Mouse (Mus musculus): ENCODE measurements at regions not wholly inside any gene's neighbourhood (a gene's known extent, or its start where the extent isn't known, plus 50 kb on each side); places are given as distances from the start of the nearest gene placed in this dataset.
A peak's percentile ranks its signal among the peaks of the same experiment; 100 is the strongest.
"Not testable (repeated sequence)": the region's sequence is repeated elsewhere in the genome, so short reads cannot be mapped to it uniquely, and the experiment has no call there.

- no peaks in the 10 kb centered on the region for H3K27me3 ChIP-seq (replicated peaks)
- H3K9me3 ChIP-seq = no peaks in the 10 kb centered on the region
- no peak overlapping the region for H3K4me3 ChIP-seq (replicated peaks)
- H3K36me3 ChIP-seq = no peaks in the 10 kb centered on the region
- H3K27ac ChIP-seq = no peak overlapping the region
- H3K4me2 ChIP-seq = no peak overlapping the region
- H3K4me1 ChIP-seq = no peaks in the 10 kb centered on the region
- H3K9ac ChIP-seq = no peak overlapping the region
- ATAC-seq (ENCODE audit: insufficient read depth, low FRiP score, low read depth) = no peak
Measured at GRCm38 (mm10) chr14:47942671-47943070, 178.0 kb upstream of the Peli2 start.

- Histone ChIP-seq H3K9me3 (no peaks in the 10 kb centered on the region), H3K36me3 (no peaks in the 10 kb centered on the region), H3K4me1 (no peaks in the 10 kb centered on the region), H3K27me3 (replicated peaks) (no peaks in the 10 kb centered on the region), H3K27ac (no peak overlapping the region), H3K4me3 (replicated peaks) (no peak overlapping the region), H3K9ac (no peak overlapping the region), H3K4me2 (no peak overlapping the region)
- WGBS = 88% methylated on average over 1 of the region's 1 CpGs
- no peak for ATAC-seq (ENCODE audit: insufficient read depth, low FRiP score, low read depth)
Measured at GRCm38 (mm10) chr14:47944595-47944994, 176.0 kb upstream of the Peli2 start.

- ATAC-seq (ENCODE audit: insufficient read depth, low FRiP score, low read depth) = no peak
- Histone ChIP-seq H3K27ac (no peak overlapping the region), H3K4me3 (replicated peaks) (no peak overlapping the region), H3K36me3 (no peaks in the 10 kb centered on the region), H3K4me1 (no peaks in the 10 kb centered on the region), H3K4me2 (no peak overlapping the region), H3K9ac (no peak overlapping the region), H3K27me3 (replicated peaks) (no peaks in the 10 kb centered on the region), H3K9me3 (no peaks in the 10 kb centered on the region)
- WGBS = 78% methylated on average over 5 of the region's 5 CpGs
Measured at GRCm38 (mm10) chr14:47951041-47951440, 169.6 kb upstream of the Peli2 start.

GRCm38 (mm10) chr14:47958171-47958570, 162.5 kb upstream of the Peli2 start:
- Histone ChIP-seq H3K27me3 (replicated peaks) (no peaks in the 10 kb centered on the region), H3K9ac (no peak overlapping the region), H3K36me3 (no peaks in the 10 kb centered on the region), H3K9me3 (no peaks in the 10 kb centered on the region), H3K27ac (no peak overlapping the region), H3K4me3 (replicated peaks) (no peak overlapping the region), H3K4me2 (no peak overlapping the region), H3K4me1 (no peaks in the 10 kb centered on the region)
- WGBS = 68% methylated on average over 9 of the region's 9 CpGs
- no peak for ATAC-seq (ENCODE audit: insufficient read depth, low FRiP score, low read depth)

GRCm38 (mm10) chr14:47959366-47960280, 161.0 kb upstream of the Peli2 start:
- WGBS = 56% methylated on average over 12 of the region's 12 CpGs
- no peaks in the 10 kb centered on the region for H3K36me3 ChIP-seq
- no peak overlapping the region for H3K4me2 ChIP-seq
- no peak overlapping the region for H3K4me3 ChIP-seq (replicated peaks)
- H3K9ac ChIP-seq = no peak overlapping the region
- no peak overlapping the region for H3K27ac ChIP-seq
- no peaks in the 10 kb centered on the region for H3K27me3 ChIP-seq (replicated peaks)
- no peaks in the 10 kb centered on the region for H3K4me1 ChIP-seq
- no peak for ATAC-seq (ENCODE audit: insufficient read depth, low FRiP score, low read depth)
- H3K9me3 ChIP-seq = no peaks in the 10 kb centered on the region

GRCm38 (mm10) chr14:47964806-47965205, 155.8 kb upstream of the Peli2 start:
- not testable (repeated sequence) for H3K9ac ChIP-seq; H3K4me3 ChIP-seq (replicated peaks); H3K27ac ChIP-seq; ATAC-seq (ENCODE audit: insufficient read depth, low FRiP score, low read depth); H3K4me1 ChIP-seq; H3K27me3 ChIP-seq (replicated peaks); H3K9me3 ChIP-seq; H3K4me2 ChIP-seq; H3K36me3 ChIP-seq
- 81% methylated on average over 4 of the region's 4 CpGs for WGBS

- no peaks in the 10 kb centered on the region for H3K36me3 ChIP-seq
- no peaks in the 10 kb centered on the region for H3K9me3 ChIP-seq
- H3K27ac ChIP-seq = no peak overlapping the region
- no peak overlapping the region for H3K4me3 ChIP-seq (replicated peaks)
- no peak overlapping the region for H3K4me2 ChIP-seq
- no peak overlapping the region for H3K9ac ChIP-seq
- no peaks in the 10 kb centered on the region for H3K4me1 ChIP-seq
- H3K27me3 ChIP-seq (replicated peaks) = no peaks in the 10 kb centered on the region
- no peak for ATAC-seq (ENCODE audit: insufficient read depth, low FRiP score, low read depth)
- WGBS = 37% methylated on average over 1 of the region's 1 CpGs
Measured at GRCm38 (mm10) chr14:47969871-47970270, 150.8 kb upstream of the Peli2 start.

- H3K4me2 ChIP-seq; H3K36me3 ChIP-seq; H3K4me1 ChIP-seq; H3K27me3 ChIP-seq (replicated peaks); H3K4me3 ChIP-seq (replicated peaks); H3K9me3 ChIP-seq; ATAC-seq (ENCODE audit: insufficient read depth, low FRiP score, low read depth); H3K27ac ChIP-seq; H3K9ac ChIP-seq: not testable (repeated sequence)
- WGBS = 98% methylated on average over 20 of the region's 20 CpGs
Measured at GRCm38 (mm10) chr14:47973161-47973560, 147.5 kb upstream of the Peli2 start.

- no peaks in the 10 kb centered on the region for H3K36me3 ChIP-seq
- no peaks in the 10 kb centered on the region for H3K9me3 ChIP-seq
- no peak overlapping the region for H3K27ac ChIP-seq
- H3K4me1 ChIP-seq = no peaks in the 10 kb centered on the region
- no peak overlapping the region for H3K9ac ChIP-seq
- no peak for ATAC-seq (ENCODE audit: insufficient read depth, low FRiP score, low read depth)
- WGBS = 66% methylated on average over 3 of the region's 3 CpGs
- H3K27me3 ChIP-seq (replicated peaks) = no peaks in the 10 kb centered on the region
- no peak overlapping the region for H3K4me3 ChIP-seq (replicated peaks)
- no peak overlapping the region for H3K4me2 ChIP-seq
Measured at GRCm38 (mm10) chr14:47982993-47983740, 137.5 kb upstream of the Peli2 start.

- Histone ChIP-seq H3K4me1 (no peaks in the 10 kb centered on the region), H3K27me3 (replicated peaks) (no peaks in the 10 kb centered on the region), H3K27ac (peak overlapping the region; percentile 7; the same call in 1 of the 2 replicates), H3K4me2 (no peak overlapping the region), H3K36me3 (no peaks in the 10 kb centered on the region), H3K4me3 (replicated peaks) (no peak overlapping the region), H3K9me3 (no peaks in the 10 kb centered on the region), H3K9ac (no peak overlapping the region)
- ATAC-seq (ENCODE audit: insufficient read depth, low FRiP score, low read depth) = no peak
- 16% methylated on average over 3 of the region's 3 CpGs for WGBS
Measured at GRCm38 (mm10) chr14:47986483-47986882, 134.1 kb upstream of the Peli2 start.

- 24% methylated on average over 5 of the region's 5 CpGs for WGBS
- no peaks in the 10 kb centered on the region for H3K27me3 ChIP-seq (replicated peaks)
- no peak overlapping the region for H3K4me2 ChIP-seq
- no peak overlapping the region for H3K9ac ChIP-seq
- H3K4me3 ChIP-seq (replicated peaks) = no peak overlapping the region
- no peaks in the 10 kb centered on the region for H3K9me3 ChIP-seq
- H3K27ac ChIP-seq = peak overlapping the region; percentile 7; the same call in 1 of the 2 replicates
- ATAC-seq (ENCODE audit: insufficient read depth, low FRiP score, low read depth) = no peak
- H3K4me1 ChIP-seq = no peaks in the 10 kb centered on the region
- no peaks in the 10 kb centered on the region for H3K36me3 ChIP-seq
Measured at GRCm38 (mm10) chr14:47986941-47987340, 133.7 kb upstream of the Peli2 start.

- H3K27me3 ChIP-seq (replicated peaks) = no peaks in the 10 kb centered on the region
- 66% methylated on average over 7 of the region's 7 CpGs for WGBS
- H3K9me3 ChIP-seq = no peaks in the 10 kb centered on the region
- no peak for ATAC-seq (ENCODE audit: insufficient read depth, low FRiP score, low read depth)
- no peaks in the 10 kb centered on the region for H3K4me1 ChIP-seq
- H3K9ac ChIP-seq = no peak overlapping the region
- H3K36me3 ChIP-seq = no peaks in the 10 kb centered on the region
- no peak overlapping the region for H3K4me2 ChIP-seq
- H3K27ac ChIP-seq = no peak overlapping the region
- H3K4me3 ChIP-seq (replicated peaks) = no peak overlapping the region
Measured at GRCm38 (mm10) chr14:47987392-47988075, 133.1 kb upstream of the Peli2 start.

Data from stomach, embryonic 15.5 days (tissue).